Mouse (Mus musculus) lung, postnatal 10 days (tissue): ENCODE data around the gene Slit1.

ENCODE experiments used
- DNase-seq: peaks from one replicate; pipeline ENCODE4 v3.0.0; 2021

Slit1 gene

GRCm38 (mm10) chr19:41686194-41686593, 57.3 kb downstream of the Slit1 start:
- no peak for DNase-seq

GRCm38 (mm10) chr19:41685453-41686086, 57.9 kb downstream of the Slit1 start:
- no peak for DNase-seq

- DNase-seq: no peak
These were observed 58.6 kb downstream of the Slit1 start for GRCm38 (mm10) chr19:41684874-41685273.

GRCm38 (mm10) chr19:41683951-41684350, 59.5 kb downstream of the Slit1 start:
- DNase-seq: no peak

GRCm38 (mm10) chr19:41680267-41680666, 63.2 kb downstream of the Slit1 start:
- DNase-seq: no peak

- DNase-seq: no peak
These were observed 64.4 kb downstream of the Slit1 start for GRCm38 (mm10) chr19:41679028-41679427.

- DNase-seq: no peak
These were observed 65.9 kb downstream of the Slit1 start for GRCm38 (mm10) chr19:41677575-41677974.

- no peak for DNase-seq
These were observed 67.9 kb downstream of the Slit1 start for GRCm38 (mm10) chr19:41675583-41675982.

GRCm38 (mm10) chr19:41674366-41674765, 69.1 kb downstream of the Slit1 start:
- DNase-seq: no peak

- DNase-seq: no peak
These were observed 70.6 kb downstream of the Slit1 start for GRCm38 (mm10) chr19:41672836-41673235.

- DNase-seq: no peak
These were observed 72.5 kb downstream of the Slit1 start for GRCm38 (mm10) chr19:41670931-41671330.

GRCm38 (mm10) chr19:41670473-41670872, 73.0 kb downstream of the Slit1 start:
- peak; percentile 15 for DNase-seq

GRCm38 (mm10) chr19:41669747-41670342, 73.6 kb downstream of the Slit1 start:
- DNase-seq: no peak

GRCm38 (mm10) chr19:41667591-41667990, 75.9 kb downstream of the Slit1 start:
- no peak for DNase-seq

GRCm38 (mm10) chr19:41665941-41666340, 77.5 kb downstream of the Slit1 start:
- DNase-seq: no peak

GRCm38 (mm10) chr19:41663506-41664242, 79.8 kb downstream of the Slit1 start:
- DNase-seq: peak; percentile 35

GRCm38 (mm10) chr19:41661466-41661865, 82.0 kb downstream of the Slit1 start:
- no peak for DNase-seq

GRCm38 (mm10) chr19:41660999-41661374, 82.5 kb downstream of the Slit1 start:
- DNase-seq: peak; percentile 46

GRCm38 (mm10) chr19:41660294-41660998, 83.0 kb downstream of the Slit1 start:
- no peak for DNase-seq

- DNase-seq: no peak
These were observed 86.0 kb downstream of the Slit1 start for GRCm38 (mm10) chr19:41657446-41657845.

GRCm38 (mm10) chr19:41656671-41657070, 86.8 kb downstream of the Slit1 start:
- DNase-seq: no peak

- peak; percentile 80 for DNase-seq
These were observed 87.5 kb downstream of the Slit1 start for GRCm38 (mm10) chr19:41655970-41656369.

GRCm38 (mm10) chr19:41655089-41655783, 88.2 kb downstream of the Slit1 start:
- no peak for DNase-seq
